Mouse (Mus musculus) neural tube, embryonic 13.5 days (tissue): Measurements from ENCODE around the gene Wbp11. TPM values are rescaled to one million over a fixed set of nuclear protein-coding genes. Genes with fewer than 3 reads are reported as not detected.

ENCODE experiments used
- microRNA-seq: library from miRNA; unstranded; fragments of <30 nt; microRNA quantifications from one replicate; pipeline ENCODE4, GENCODE M21; 2016
- polyA plus RNA-seq: library from polyadenylated mRNA; unstranded; fragments of >200 nt; fragmentation: Nextera tagmentation; extraction: Ambion mirVana; gene quantifications from 2 replicates; pipeline ENCODE4 v1.2.1, GENCODE M21; 2015

The Wbp11 gene
- polyA plus RNA-seq, 1 experiment from 2014 or later, result 79.6 TPM

Small RNA genes lying within 50 kb of the gene (microRNA-seq; reads per million reads assigned to microRNA genes)
- not detected for gene Gm44364

Other genes starting within 250 kb of the Wbp11 start
- gene Plbd1, start 166.3 kb downstream of the Wbp11 start, polyA plus RNA-seq, result 0.59 and 1.2 TPM in 2 replicates
- 0.15 and 0.28 TPM in 2 replicates for gene Gucy2c, start 46.5 kb downstream of the Wbp11 start, polyA plus RNA-seq
- 0.40 and 0.56 TPM in 2 replicates for gene Hist4h4, start 23.8 kb downstream of the Wbp11 start, polyA plus RNA-seq
- gene H2afj, start 20.0 kb downstream of the Wbp11 start, polyA plus RNA-seq, result 108 and 135 TPM in 2 replicates
- gene BC049715, start 607 bp downstream of the Wbp11 start, polyA plus RNA-seq, result 1.1 and 1.3 TPM in 2 replicates
- gene Smco3, start 7.2 kb upstream of the Wbp11 start, polyA plus RNA-seq, result 1.7 and 2.1 TPM in 2 replicates
- gene Art4, start 29.5 kb upstream of the Wbp11 start, polyA plus RNA-seq, result 0.34 and 0.59 TPM in 2 replicates
- 30.1 and 32.9 TPM in 2 replicates for gene Mgp, start 47.6 kb upstream of the Wbp11 start, polyA plus RNA-seq
- not detected in 2 replicates for gene Erp27, start 93.9 kb upstream of the Wbp11 start, polyA plus RNA-seq
- not detected in 2 replicates for gene Pde6h, start 95.6 kb upstream of the Wbp11 start, polyA plus RNA-seq
- 16.6 and 19.8 TPM in 2 replicates for gene Arhgdib, start 113.7 kb upstream of the Wbp11 start, polyA plus RNA-seq